Mouse (Mus musculus): ENCODE results near the gene Ybx2.

Ybx2 gene

GRCm38 (mm10) chr11:69935137-69935879, at the start of gene Ybx2:
Gene Ybx2, plus strand, starts transcription at chr11:69935796.
- no peak for DNase-seq (ENCODE audit: low read depth)

DNA sequence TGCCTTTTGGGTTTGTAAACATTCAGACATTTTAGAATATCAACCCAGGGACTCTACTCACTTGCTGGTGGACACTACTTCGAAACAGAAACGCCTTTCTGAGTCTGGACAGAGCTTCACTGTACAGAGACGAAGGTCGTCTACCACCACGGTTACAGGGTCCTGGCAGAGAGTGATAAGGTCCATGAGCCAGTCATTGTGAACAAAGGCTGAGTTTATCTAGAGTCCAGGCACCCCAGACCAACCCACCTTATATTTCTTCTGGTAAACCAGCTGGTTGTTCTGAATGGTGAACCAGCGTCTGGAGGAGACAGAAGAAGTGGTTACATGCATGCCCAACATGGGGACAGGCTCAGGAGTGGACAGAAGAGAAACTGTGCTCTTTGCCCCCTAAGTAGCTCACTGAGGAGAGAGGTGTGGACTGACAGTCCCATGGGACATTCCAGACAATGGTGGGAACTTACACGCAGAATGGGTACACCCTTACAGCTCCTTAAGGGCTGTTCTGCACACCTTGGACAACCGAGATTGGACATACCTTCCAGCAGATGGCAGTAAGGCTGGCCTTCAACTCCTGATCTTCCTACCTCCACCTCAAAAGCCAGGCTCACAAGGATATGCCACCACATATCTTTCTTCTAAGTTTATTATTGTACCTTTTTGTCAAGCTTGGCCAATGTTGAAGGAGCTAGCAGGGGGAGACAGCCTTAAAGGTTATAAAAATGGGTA, 48.5 kb upstream of the Ybx2 start:
- DNase-seq (ENCODE audit: low read depth): no peak

- no peak for DNase-seq (ENCODE audit: low read depth)
Measured at GRCm38 (mm10) chr11:69891482-69891881, 44.1 kb upstream of the Ybx2 start.

GRCm38 (mm10) chr11:69894671-69895070, 40.9 kb upstream of the Ybx2 start:
- DNase-seq (ENCODE audit: low read depth): no peak

GRCm38 (mm10) chr11:69895291-69895690, 40.3 kb upstream of the Ybx2 start, which contains the start of gene Acap1:
Gene Acap1, minus strand, starts transcription at chr11:69895539.
- no peak for DNase-seq (ENCODE audit: low read depth)

- DNase-seq (ENCODE audit: low read depth): no peak
Measured at GRCm38 (mm10) chr11:69899870-69900269, 35.7 kb upstream of the Ybx2 start.

DNA sequence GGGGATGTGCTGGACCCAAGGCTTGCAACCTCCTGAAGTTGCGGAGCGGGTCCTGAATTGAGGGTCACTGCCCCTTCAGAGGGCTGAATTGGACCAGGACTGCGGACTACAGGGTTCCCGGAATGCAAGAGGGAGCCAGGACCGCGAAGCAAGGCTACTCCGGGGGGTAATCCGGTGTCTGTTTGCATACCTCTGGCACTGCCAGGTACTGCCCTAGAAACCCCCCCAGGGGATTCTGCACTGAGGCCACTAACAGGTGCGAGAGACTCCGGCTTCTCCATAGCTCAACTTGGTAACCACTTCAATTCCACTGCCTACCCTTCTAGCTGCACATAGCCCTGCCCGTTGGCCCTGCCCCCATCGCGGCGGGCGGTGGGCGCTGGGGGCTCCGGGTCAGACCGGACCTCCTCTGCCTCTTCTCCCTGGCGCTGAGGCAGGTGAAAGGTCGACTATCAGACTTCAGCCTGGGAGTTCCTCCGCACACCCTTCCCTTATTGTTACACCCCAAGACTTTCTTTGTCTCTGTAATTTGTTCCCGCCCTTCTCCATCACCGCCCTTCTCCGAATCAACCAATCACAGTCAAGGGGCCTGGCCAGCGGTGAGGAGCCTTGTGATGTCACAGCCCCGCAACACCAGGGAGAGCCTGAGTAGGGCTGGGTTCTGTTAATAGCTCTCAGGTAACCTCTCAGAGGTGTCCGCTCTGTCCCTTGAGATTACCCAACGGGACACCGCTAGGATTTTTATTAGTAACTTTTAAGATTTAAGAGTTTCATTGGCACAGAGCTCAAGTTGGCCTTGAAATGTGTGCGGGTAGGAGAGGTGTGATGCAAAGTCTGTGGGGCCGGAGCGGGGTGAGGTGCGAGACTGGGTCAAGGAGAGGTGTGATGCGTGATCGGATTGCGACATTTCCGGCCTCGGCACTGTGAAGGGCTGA, 34.9 kb upstream of the Ybx2 start, which contains the start of the genes 2810408A11Rik and Neurl4:
2810408A11Rik (minus strand) TSS at position 517 of the 935 bp plus-strand sequence.
Neurl4 (plus strand) TSS at position 602 of the 935 bp plus-strand sequence.
- DNase-seq (ENCODE audit: low read depth): peak; percentile 82

DNA sequence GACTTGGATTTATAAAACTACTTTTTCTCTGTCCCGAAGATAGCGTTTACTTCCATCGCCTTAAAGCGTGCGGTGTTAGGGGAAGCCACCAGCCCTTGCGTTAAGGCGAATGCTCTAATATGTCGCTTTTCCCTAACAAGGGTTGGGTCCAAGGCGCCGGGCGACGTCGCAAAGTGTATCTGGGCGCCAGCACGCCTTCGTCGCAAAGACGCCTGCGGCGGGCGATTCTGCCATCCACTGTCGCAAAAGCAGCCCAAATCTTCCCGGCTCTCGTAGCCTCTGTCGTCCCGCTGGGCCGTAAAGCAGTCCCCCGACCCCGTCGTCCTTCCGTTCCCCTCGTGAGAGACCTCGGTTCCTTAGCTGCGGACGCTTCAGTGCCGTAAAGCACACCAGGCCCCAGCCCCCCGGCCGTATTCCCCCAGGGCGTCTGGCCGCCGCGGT, 34.2 kb upstream of the Ybx2 start:
- DNase-seq (ENCODE audit: low read depth): peak; percentile 94

GRCm38 (mm10) chr11:69901993-69902392, 33.6 kb upstream of the Ybx2 start:
- DNase-seq (ENCODE audit: low read depth): no peak

- DNase-seq (ENCODE audit: low read depth): no peak
Measured at GRCm38 (mm10) chr11:69902972-69903371, 32.6 kb upstream of the Ybx2 start.

DNA sequence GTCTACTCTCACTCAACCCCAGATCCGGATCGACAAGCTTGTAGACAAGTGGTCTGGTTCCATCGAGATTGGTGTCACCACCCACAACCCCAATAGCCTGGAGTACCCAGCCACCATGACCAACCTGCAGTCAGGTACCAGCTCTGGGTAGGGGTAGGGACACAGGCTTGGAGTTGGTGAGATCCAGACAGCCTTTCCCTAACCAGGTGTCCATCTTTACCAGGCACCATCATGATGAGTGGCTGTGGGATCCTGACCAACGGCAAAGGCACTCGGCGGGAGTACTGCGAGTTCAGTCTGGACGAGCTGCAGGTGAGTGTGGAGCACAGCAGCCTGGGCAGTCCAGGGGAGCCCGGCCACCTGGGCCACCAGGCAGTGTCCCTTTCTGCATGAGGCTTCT, 31.3 kb upstream of the Ybx2 start:
- no peak for DNase-seq (ENCODE audit: low read depth)

DNA sequence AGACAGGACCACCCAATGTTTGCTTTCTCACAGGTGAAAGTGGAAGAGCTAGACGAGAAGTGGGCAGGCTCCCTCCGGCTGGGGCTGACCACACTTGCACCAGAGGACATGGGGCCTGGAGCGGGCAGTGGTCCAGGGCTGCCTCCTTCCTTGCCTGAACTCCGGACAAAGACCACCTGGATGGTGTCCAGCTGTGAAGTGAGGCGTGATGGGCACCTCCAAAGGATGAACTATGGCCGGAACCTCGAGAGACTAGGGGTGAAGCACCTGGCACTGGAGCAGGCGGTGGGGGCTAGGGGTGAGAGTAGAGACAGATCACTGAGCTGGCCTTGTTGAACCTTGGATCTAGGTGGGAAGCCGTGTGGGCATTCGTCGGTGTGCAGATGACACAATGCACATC, 27.0 kb upstream of the Ybx2 start:
- DNase-seq (ENCODE audit: low read depth): no peak

GRCm38 (mm10) chr11:69909174-69909573, 26.4 kb upstream of the Ybx2 start:
- no peak for DNase-seq (ENCODE audit: low read depth)

- no peak for DNase-seq (ENCODE audit: low read depth)
Measured at GRCm38 (mm10) chr11:69910177-69910576, 25.4 kb upstream of the Ybx2 start.

DNA sequence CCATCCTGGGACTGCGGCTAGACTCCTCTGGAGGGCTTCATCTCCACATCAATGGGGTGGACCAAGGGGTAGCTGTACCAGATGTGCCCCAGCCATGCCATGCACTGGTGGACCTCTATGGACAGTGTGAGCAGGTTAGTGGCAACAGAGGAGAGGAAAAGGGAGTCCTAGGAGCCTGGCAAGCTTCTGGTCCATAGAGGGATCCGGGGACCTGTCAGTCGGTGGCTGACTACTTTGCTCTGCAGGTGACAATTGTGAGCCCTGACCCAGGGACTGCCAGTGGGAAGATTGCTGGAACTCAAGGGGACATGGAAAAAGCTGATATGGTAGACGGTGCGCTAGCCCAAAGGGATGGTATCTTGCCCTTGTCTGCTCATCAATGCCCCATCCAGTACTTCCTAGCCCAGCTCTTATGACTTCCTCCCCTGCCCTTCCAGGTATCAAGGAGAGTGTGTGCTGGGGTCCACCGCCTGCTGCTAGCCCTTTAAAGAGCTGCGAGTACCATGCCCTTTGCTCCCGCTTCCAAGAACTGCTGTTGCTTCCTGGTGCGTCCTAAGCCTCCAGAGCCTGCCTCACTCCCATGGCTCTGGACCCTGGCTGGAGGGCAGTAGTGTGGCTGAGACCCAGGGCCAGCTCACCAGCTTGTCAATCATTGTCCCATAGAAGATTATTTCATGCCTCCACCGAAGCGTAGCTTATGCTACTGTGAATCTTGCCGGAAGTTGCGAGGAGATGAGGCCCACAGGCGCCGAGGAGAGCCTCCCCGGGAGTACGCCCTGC, 24.6 kb upstream of the Ybx2 start:
- no peak for DNase-seq (ENCODE audit: low read depth)

GRCm38 (mm10) chr11:69911701-69912100, 23.9 kb upstream of the Ybx2 start:
- DNase-seq (ENCODE audit: low read depth): no peak

DNA sequence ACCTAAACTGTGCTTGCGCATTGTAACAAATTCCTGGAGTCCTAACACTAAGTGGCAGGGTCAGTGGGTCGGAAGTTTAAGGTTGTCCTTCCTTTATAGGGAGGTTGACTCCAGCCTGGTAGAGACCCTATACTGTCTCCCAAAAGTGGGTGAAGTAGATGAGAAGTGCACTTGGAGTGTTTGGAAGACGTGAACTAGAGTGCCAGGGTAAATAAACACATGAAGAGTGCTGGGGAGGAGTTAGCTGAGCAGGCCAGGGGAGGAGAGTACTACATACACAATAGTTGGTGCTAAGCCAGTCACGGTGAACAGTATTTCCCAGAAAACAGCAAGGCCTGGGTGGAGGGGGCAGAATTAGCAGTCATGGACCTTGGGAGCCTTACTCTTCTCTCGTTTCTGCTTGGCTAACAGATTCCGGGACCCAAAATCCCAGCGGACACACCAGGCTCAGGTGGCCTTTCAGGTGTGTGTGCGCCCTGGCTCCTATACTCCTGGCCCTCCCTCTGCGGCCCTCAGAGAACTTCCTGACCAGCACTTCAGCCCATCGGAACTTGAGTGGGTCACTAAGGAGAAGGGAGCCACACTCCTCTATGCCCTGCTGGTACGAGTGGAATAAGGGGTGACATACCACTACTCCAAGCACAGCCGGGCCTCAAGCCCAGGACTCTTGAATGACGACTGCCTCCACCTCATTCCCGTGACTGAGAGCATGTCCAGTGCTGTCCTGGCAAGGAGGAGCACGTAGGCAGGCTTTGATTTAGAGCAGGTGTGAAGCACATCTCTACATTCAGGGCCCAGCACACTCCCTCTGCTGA, 22.7 kb upstream of the Ybx2 start:
- no peak for DNase-seq (ENCODE audit: low read depth)

DNA sequence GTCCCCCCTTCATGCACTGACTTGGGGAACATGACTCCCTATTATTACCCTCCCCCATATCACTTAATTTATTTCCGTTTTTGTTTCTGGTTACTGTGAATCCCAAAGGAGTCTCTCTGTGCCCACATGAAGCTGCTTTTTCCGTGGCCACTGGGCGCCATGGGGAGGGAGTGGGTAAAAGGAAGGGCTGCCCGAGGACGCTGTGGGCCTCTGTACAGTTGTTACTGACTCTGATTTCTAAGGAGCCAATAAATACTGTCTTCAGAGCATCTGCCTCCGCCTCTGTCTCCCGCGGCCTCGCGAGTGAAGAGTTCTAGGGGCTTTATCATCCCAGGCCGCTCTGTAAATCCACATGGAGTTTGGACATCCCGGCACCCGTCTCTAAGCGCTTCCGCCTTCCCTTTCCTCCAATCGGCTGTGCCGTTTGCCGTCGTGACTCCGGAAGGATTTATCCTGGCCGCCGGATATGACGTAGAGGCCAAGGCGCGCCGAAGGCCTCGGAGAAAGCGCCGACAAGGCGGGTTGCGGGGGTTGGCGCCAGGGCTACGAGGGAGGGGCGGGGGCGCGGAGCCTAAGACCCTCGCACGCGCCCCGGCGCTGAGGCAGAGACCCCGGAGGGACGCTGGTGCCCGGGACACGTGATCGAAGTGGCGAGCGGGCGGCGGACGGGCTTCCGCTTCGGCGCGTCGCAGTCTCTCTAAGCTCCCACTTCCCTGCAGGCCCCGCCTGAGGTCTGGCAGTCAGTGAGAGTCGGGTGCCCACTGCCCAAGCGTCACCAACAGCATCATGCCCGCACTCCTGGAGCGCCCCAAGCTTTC, 21.8 kb upstream of the Ybx2 start, which contains the start of gene Gps2:
Gps2 (plus strand) TSS at position 335 of the 818 bp plus-strand sequence.
- DNase-seq (ENCODE audit: low read depth): peak; percentile 73

DNA sequence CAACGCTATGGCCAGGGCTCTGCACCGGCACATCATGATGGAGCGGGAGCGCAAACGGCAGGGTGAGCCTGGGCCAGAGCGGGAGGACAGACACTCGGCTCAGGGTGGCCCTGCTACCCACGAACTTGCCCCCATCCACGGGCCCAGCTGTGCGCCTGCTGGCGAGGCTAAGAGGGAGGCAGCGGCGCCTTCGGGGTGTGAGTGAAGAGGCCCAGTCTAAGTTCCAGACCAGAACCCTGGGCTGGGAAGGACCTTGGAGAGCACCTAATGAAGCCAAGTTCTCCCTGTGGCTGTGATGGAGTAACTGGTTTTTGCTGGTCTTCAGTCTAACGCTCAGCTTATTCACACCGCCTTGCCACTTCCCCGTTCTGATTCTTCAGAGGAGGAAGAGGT, 21.2 kb upstream of the Ybx2 start:
- no peak for DNase-seq (ENCODE audit: low read depth)
